Mouse (Mus musculus) forebrain, embryonic 14.5 days (tissue): Measurements from ENCODE around the gene Snapc2. TPM values are rescaled to one million over a fixed set of nuclear protein-coding genes. Genes with fewer than 3 reads are reported as not detected.
A peak's percentile ranks its signal among the peaks of the same experiment; 100 is the strongest.

Experiments
- ATAC-seq: fragments of 200-750 bp; cut with Nextera tagmentation; 2 replicates; pipeline ENCODE4 v1.8.0; 2017; ENCODE audit warnings: mild to moderate bottlenecking, moderate library complexity
- DNase-seq: peaks from one replicate; pipeline ENCODE4 v3.0.0-alpha.2; 2015; ENCODE audit warnings: low spot score
- H3K27ac ChIP-seq: fragments of 300-500 bp; sonication (generic); 2 replicates; pipeline ENCODE4 v1.5.1; 2014; ENCODE audit warnings: low read depth, mild to moderate bottlenecking, control low read depth, low read length, moderate library complexity
- H3K27me3 ChIP-seq: fragments of 300-500 bp; sonication (generic); replicated peaks from 2 replicates; pipeline ENCODE4 v1.6.1; 2014; ENCODE audit warnings: low read length, control low read depth, mixed read lengths; ENCODE audit not compliant: control insufficient read depth, insufficient read depth
- H3K36me3 ChIP-seq: fragments of 300-500 bp; sonication (generic); 2 replicates; pipeline ENCODE4 v1.6.1; 2014; ENCODE audit warnings: low read length, control low read depth; ENCODE audit not compliant: control insufficient read depth, insufficient read depth
- H3K4me1 ChIP-seq: fragments of 300-500 bp; sonication (generic); 2 replicates; pipeline ENCODE4 v1.6.1; 2014; ENCODE audit warnings: antibody characterized with exemption, low read length, control low read depth; ENCODE audit not compliant: control insufficient read depth, insufficient read depth
- H3K4me2 ChIP-seq: fragments of 300-500 bp; sonication (generic); 2 replicates; pipeline ENCODE4 v1.6.1; 2014; ENCODE audit warnings: mild to moderate bottlenecking, control low read depth, low read length
- H3K4me3 ChIP-seq: fragments of 300-500 bp; sonication (generic); 2 replicates; pipeline ENCODE4 v1.5.1; 2014; ENCODE audit warnings: low read depth, low read length, control low read depth
- H3K9ac ChIP-seq: fragments of 300-500 bp; sonication (generic); 2 replicates; pipeline ENCODE4 v1.6.1; 2014; ENCODE audit warnings: mild to moderate bottlenecking, low read length, control low read depth, moderate library complexity
- H3K9me3 ChIP-seq: fragments of 300-500 bp; sonication (generic); replicated peaks from 2 replicates; pipeline ENCODE4 v1.6.1; 2016; ENCODE audit warnings: low read length, control low read depth, mixed read lengths; ENCODE audit not compliant: control insufficient read depth
- WGBS: fragments of 180-500 bp; shearing (Covaris S2); extraction: QIAGEN DNeasy Blood & Tissue Kit; methylation state at CpG from one replicate; pipeline ENCODE4 v1.1.7; 2014; 5-methylcytosine and 5-hydroxymethylcytosine counted together
- polyA plus RNA-seq: library from polyadenylated mRNA; unstranded; fragments of >200 nt; fragmentation: Nextera tagmentation; extraction: Ambion mirVana; gene quantifications from 2 replicates; pipeline ENCODE4 v1.2.1, GENCODE M21; 2014

Gene Snapc2
- polyA plus RNA-seq, 1 experiment from 2014 or later, result 59.9 TPM

- Histone ChIP-seq H3K4me2 (peak overlapping the region; percentile 83), H3K36me3 (peaks cover 34% of the 10 kb centered on the region), H3K4me1 (peaks cover 37% of the 10 kb centered on the region), H3K9ac (peak overlapping the region; percentile 62), H3K9me3 (no peaks in the 10 kb centered on the region), H3K27ac (0 out of 2 replicates have a peak overlapping the region, but pooled peaks have one; percentile 27), H3K4me3 (peak overlapping the region; percentile 41), H3K27me3 (no peaks in the 10 kb centered on the region)
- ATAC-seq (no peak), DNase-seq (peak; percentile 52)
- WGBS, result 14% methylated on average over 33 of the region's 33 CpGs
These were observed 38.6 kb upstream of the Snapc2 start for GRCm38 (mm10) chr8:4214006-4214980.

- Histone ChIP-seq H3K4me3 (peak overlapping the region; percentile 71), H3K4me2 (peak overlapping the region; percentile 83), H3K4me1 (peaks cover 37% of the 10 kb centered on the region), H3K27me3 (no peaks in the 10 kb centered on the region), H3K27ac (peak overlapping the region; percentile 96), H3K9ac (peak overlapping the region; percentile 95), H3K9me3 (no peaks in the 10 kb centered on the region), H3K36me3 (peaks cover 15% of the 10 kb centered on the region)
- DNase-seq (no peak), ATAC-seq (peak; percentile 11)
- 4% methylated on average over 18 of the region's 18 CpGs for WGBS
These were observed 36.6 kb upstream of the Snapc2 start for GRCm38 (mm10) chr8:4216296-4216695.

GRCm38 (mm10) chr8:4216791-4217621 lies 35.9 kb upstream of the Snapc2 start, which contains the start of gene Prr36:
Gene Prr36 (minus strand): TSS chr8:4217459.
- H3K4me1 ChIP-seq, result peaks cover 37% of the 10 kb centered on the region
- DNase-seq (peak; percentile 92), ATAC-seq (peak; percentile 90)
- H3K27ac ChIP-seq, result peak within 1 kb of the TSS; percentile 96
- H3K9me3 ChIP-seq, result no peaks in the 10 kb centered on the region
- H3K4me3 ChIP-seq, result peak within 1 kb of the TSS; percentile 71
- under 1% methylated on average over 41 of the region's 44 CpGs for WGBS
- no peaks in the 10 kb centered on the region for H3K27me3 ChIP-seq
- peaks cover 15% of the 10 kb centered on the region for H3K36me3 ChIP-seq
- peak within 1 kb of the TSS; percentile 83 for H3K4me2 ChIP-seq
- H3K9ac ChIP-seq, result peak within 1 kb of the TSS; percentile 95

- Histone ChIP-seq H3K4me3 (no peak overlapping the region), H3K27me3 (no peaks in the 10 kb centered on the region), H3K36me3 (peaks cover 9% of the 10 kb centered on the region), H3K4me2 (no peak overlapping the region), H3K27ac (no peak overlapping the region), H3K9ac (no peak overlapping the region), H3K4me1 (peaks cover 18% of the 10 kb centered on the region), H3K9me3 (no peaks in the 10 kb centered on the region)
- 88% methylated on average over 3 of the region's 3 CpGs for WGBS
- DNase-seq (no peak), ATAC-seq (no peak)
These were observed 33.3 kb upstream of the Snapc2 start for GRCm38 (mm10) chr8:4219617-4220016.

GRCm38 (mm10) chr8:4222059-4222458 lies 30.8 kb upstream of the Snapc2 start:
- Histone ChIP-seq H3K36me3 (no peaks in the 10 kb centered on the region), H3K4me2 (no peak overlapping the region), H3K27ac (no peak overlapping the region), H3K4me3 (no peak overlapping the region), H3K27me3 (no peaks in the 10 kb centered on the region), H3K4me1 (0 out of 2 replicates have a peak, but pooled peaks cover 5% of the 10 kb centered on the region), H3K9ac (no peak overlapping the region), H3K9me3 (no peaks in the 10 kb centered on the region)
- DNase-seq (no peak), ATAC-seq (no peak)

- Histone ChIP-seq H3K9ac (0 out of 2 replicates have a peak overlapping the region, but pooled peaks have one; percentile 17), H3K9me3 (no peaks in the 10 kb centered on the region), H3K4me1 (no peaks in the 10 kb centered on the region), H3K4me2 (peak overlapping the region; percentile 39; the same call in 1 of the 2 replicates), H3K27ac (no peak overlapping the region), H3K36me3 (no peaks in the 10 kb centered on the region), H3K4me3 (no peak overlapping the region), H3K27me3 (no peaks in the 10 kb centered on the region)
- ATAC-seq, result no peak
- WGBS, result 25% methylated on average over 4 of the region's 4 CpGs
- no peak for DNase-seq
These were observed 26.6 kb upstream of the Snapc2 start for GRCm38 (mm10) chr8:4226323-4226722.

GRCm38 (mm10) chr8:4226739-4227347 lies 26.0 kb upstream of the Snapc2 start, which contains the start of gene Lrrc8e:
Gene Lrrc8e (plus strand): TSS chr8:4226827.
- ATAC-seq (peak; percentile 40; the same call in 1 of the 2 replicates), DNase-seq (no peak)
- Histone ChIP-seq H3K4me2 (peak within 1 kb of the TSS; percentile 39), H3K9ac (0 out of 2 replicates have a peak within 1 kb of the TSS, but pooled peaks have one; percentile 17), H3K4me3 (no peak within 1 kb of the TSS), H3K27ac (no peak within 1 kb of the TSS), H3K9me3 (no peaks in the 10 kb centered on the region), H3K36me3 (no peaks in the 10 kb centered on the region), H3K4me1 (no peaks in the 10 kb centered on the region), H3K27me3 (no peaks in the 10 kb centered on the region)
- 4% methylated on average over 33 of the region's 33 CpGs for whole genome bisulfite sequencing

GRCm38 (mm10) chr8:4227919-4228318 lies 25.0 kb upstream of the Snapc2 start:
- no peak overlapping the region for H3K9ac ChIP-seq
- 97% methylated on average over 4 of the region's 4 CpGs for WGBS
- no peaks in the 10 kb centered on the region for H3K27me3 ChIP-seq
- no peaks in the 10 kb centered on the region for H3K36me3 ChIP-seq
- H3K27ac ChIP-seq, result no peak overlapping the region
- H3K4me3 ChIP-seq, result no peak overlapping the region
- ATAC-seq (no peak), DNase-seq (no peak)
- H3K4me1 ChIP-seq, result no peaks in the 10 kb centered on the region
- no peaks in the 10 kb centered on the region for H3K9me3 ChIP-seq
- H3K4me2 ChIP-seq, result no peak overlapping the region
